Mouse (Mus musculus): Measurements from ENCODE around the gene Rbm25. TPM values are rescaled to one million over a fixed set of nuclear protein-coding genes. Genes with fewer than 3 reads are reported as not detected.

Rbm25 gene
- polyA plus RNA-seq, 1 experiment = 21.2 TPM

- DNase-seq = peak; percentile 80
- no peak overlapping the region; the same call in 1 of the 2 replicates for H3K27ac ChIP-seq (ENCODE audit: insufficient read depth, low read depth, low read length)
- H3K4me1 ChIP-seq (ENCODE audit: control insufficient read depth, insufficient read depth, low read length) = peaks cover 5% of the 10 kb centered on the region; the same call in 1 of the 2 replicates
- 44% methylated on average over 6 of the region's 6 CpGs for WGBS
- H3K27me3 ChIP-seq (replicated peaks; ENCODE audit: control insufficient read depth, insufficient read depth, low read length) = no peaks in the 10 kb centered on the region
- TF ChIP-seq CTCF (conservative IDR thresholded peaks at IDR 0.05; ENCODE audit: insufficient read depth, insufficient read length, low read depth, low read length) (no peak), POLR2A (IDR thresholded peaks at IDR 0.05; ENCODE audit: low read depth, low read length) (no peak)
- no peaks in the 10 kb centered on the region for H3K36me3 ChIP-seq (ENCODE audit: control insufficient read depth, insufficient read depth, low read length)
- H3K4me3 ChIP-seq (ENCODE audit: insufficient read depth, low read depth, low read length) = no peak overlapping the region
Observed at GRCm38 (mm10) chr12:83622031-83622755, 8.8 kb upstream of the Rbm25 start.

GRCm38 (mm10) chr12:83624321-83624720, 6.7 kb upstream of the Rbm25 start:
- WGBS = 84% methylated on average over 1 of the region's 1 CpGs
- H3K4me1 ChIP-seq (ENCODE audit: control insufficient read depth, insufficient read depth, low read length) = no peaks in the 10 kb centered on the region; the same call in 1 of the 2 replicates
- H3K27ac ChIP-seq (ENCODE audit: insufficient read depth, low read depth, low read length) = no peak overlapping the region
- H3K27me3 ChIP-seq (replicated peaks; ENCODE audit: control insufficient read depth, insufficient read depth, low read length) = no peaks in the 10 kb centered on the region
- TF ChIP-seq POLR2A (IDR thresholded peaks at IDR 0.05; ENCODE audit: low read depth, low read length) = no peak
- TF ChIP-seq CTCF (conservative IDR thresholded peaks at IDR 0.05; ENCODE audit: insufficient read depth, insufficient read length, low read depth, low read length) = no peak
- no peak for DNase-seq
- no peaks in the 10 kb centered on the region for H3K36me3 ChIP-seq (ENCODE audit: control insufficient read depth, insufficient read depth, low read length)
- H3K4me3 ChIP-seq (ENCODE audit: insufficient read depth, low read depth, low read length) = no peak overlapping the region

GRCm38 (mm10) chr12:83631743-83632679, 975 bp downstream of the Rbm25 start:
- under 1% methylated on average over 63 of the region's 68 CpGs for WGBS
- peak; percentile 99 for DNase-seq
- H3K36me3 ChIP-seq (ENCODE audit: control insufficient read depth, insufficient read depth, low read length) = no peaks in the 10 kb centered on the region
- peak overlapping the region; percentile 99 for H3K27ac ChIP-seq (ENCODE audit: insufficient read depth, low read depth, low read length)
- H3K27me3 ChIP-seq (replicated peaks; ENCODE audit: control insufficient read depth, insufficient read depth, low read length) = no peaks in the 10 kb centered on the region
- no peaks in the 10 kb centered on the region for H3K4me1 ChIP-seq (ENCODE audit: control insufficient read depth, insufficient read depth, low read length)
- peak; percentile 73 for TF ChIP-seq POLR2A (IDR thresholded peaks at IDR 0.05; ENCODE audit: low read depth, low read length)
- TF ChIP-seq CTCF (conservative IDR thresholded peaks at IDR 0.05; ENCODE audit: insufficient read depth, insufficient read length, low read depth, low read length) = no peak
- H3K4me3 ChIP-seq (ENCODE audit: insufficient read depth, low read depth, low read length) = peak overlapping the region; percentile 99

- 0% methylated on average over 20 of the region's 20 CpGs for WGBS
- TF ChIP-seq CTCF (conservative IDR thresholded peaks at IDR 0.05; ENCODE audit: insufficient read depth, insufficient read length, low read depth, low read length) (no peak), POLR2A (IDR thresholded peaks at IDR 0.05; ENCODE audit: low read depth, low read length) (no peak)
- H3K4me1 ChIP-seq (ENCODE audit: control insufficient read depth, insufficient read depth, low read length) = no peaks in the 10 kb centered on the region
- H3K36me3 ChIP-seq (ENCODE audit: control insufficient read depth, insufficient read depth, low read length) = no peaks in the 10 kb centered on the region
- H3K27ac ChIP-seq (ENCODE audit: insufficient read depth, low read depth, low read length) = peak overlapping the region; percentile 85
- DNase-seq = peak; percentile 40
- peak overlapping the region; percentile 99 for H3K4me3 ChIP-seq (ENCODE audit: insufficient read depth, low read depth, low read length)
- no peaks in the 10 kb centered on the region for H3K27me3 ChIP-seq (replicated peaks; ENCODE audit: control insufficient read depth, insufficient read depth, low read length)
Observed at GRCm38 (mm10) chr12:83632680-83633025, 1.6 kb downstream of the Rbm25 start.

GRCm38 (mm10) chr12:83633807-83634206, 2.8 kb downstream of the Rbm25 start:
- Histone ChIP-seq H3K36me3 (ENCODE audit: control insufficient read depth, insufficient read depth, low read length) (no peaks in the 10 kb centered on the region), H3K27ac (ENCODE audit: insufficient read depth, low read depth, low read length) (no peak overlapping the region), H3K4me3 (ENCODE audit: insufficient read depth, low read depth, low read length) (no peak overlapping the region), H3K4me1 (ENCODE audit: control insufficient read depth, insufficient read depth, low read length) (no peaks in the 10 kb centered on the region), H3K27me3 (replicated peaks; ENCODE audit: control insufficient read depth, insufficient read depth, low read length) (no peaks in the 10 kb centered on the region)
- WGBS = 20% methylated on average over 2 of the region's 2 CpGs
- no peak for TF ChIP-seq POLR2A (IDR thresholded peaks at IDR 0.05; ENCODE audit: low read depth, low read length)
- TF ChIP-seq CTCF (conservative IDR thresholded peaks at IDR 0.05; ENCODE audit: insufficient read depth, insufficient read length, low read depth, low read length) = no peak
- peak; percentile 23 for DNase-seq

GRCm38 (mm10) chr12:83641233-83641632, 10.2 kb downstream of the Rbm25 start:
- no peak for DNase-seq
- H3K4me1 ChIP-seq (ENCODE audit: control insufficient read depth, insufficient read depth, low read length) = no peaks in the 10 kb centered on the region
- peaks cover 5% of the 10 kb centered on the region for H3K36me3 ChIP-seq (ENCODE audit: control insufficient read depth, insufficient read depth, low read length)
- no peaks in the 10 kb centered on the region for H3K27me3 ChIP-seq (replicated peaks; ENCODE audit: control insufficient read depth, insufficient read depth, low read length)
- 87% methylated on average over 2 of the region's 2 CpGs for WGBS
- no peak overlapping the region for H3K4me3 ChIP-seq (ENCODE audit: insufficient read depth, low read depth, low read length)
- H3K27ac ChIP-seq (ENCODE audit: insufficient read depth, low read depth, low read length) = no peak overlapping the region
- TF ChIP-seq CTCF (conservative IDR thresholded peaks at IDR 0.05; ENCODE audit: insufficient read depth, insufficient read length, low read depth, low read length) (no peak), POLR2A (IDR thresholded peaks at IDR 0.05; ENCODE audit: low read depth, low read length) (no peak)

- Histone ChIP-seq H3K4me3 (ENCODE audit: insufficient read depth, low read depth, low read length) (no peak overlapping the region), H3K36me3 (ENCODE audit: control insufficient read depth, insufficient read depth, low read length) (peaks cover 7% of the 10 kb centered on the region), H3K4me1 (ENCODE audit: control insufficient read depth, insufficient read depth, low read length) (no peaks in the 10 kb centered on the region), H3K27me3 (replicated peaks; ENCODE audit: control insufficient read depth, insufficient read depth, low read length) (no peaks in the 10 kb centered on the region), H3K27ac (ENCODE audit: insufficient read depth, low read depth, low read length) (no peak overlapping the region)
- no peak for DNase-seq
- 80% methylated on average over 1 of the region's 1 CpGs for WGBS
- no peak for TF ChIP-seq CTCF (conservative IDR thresholded peaks at IDR 0.05; ENCODE audit: insufficient read depth, insufficient read length, low read depth, low read length)
- no peak for TF ChIP-seq POLR2A (IDR thresholded peaks at IDR 0.05; ENCODE audit: low read depth, low read length)
Observed at GRCm38 (mm10) chr12:83643116-83643515, 12.1 kb downstream of the Rbm25 start.

All from kidney, adult 2 months (tissue).